Mouse (Mus musculus) olfactory bulb, adult 2 months (tissue): ENCODE data around the gene 9930022D16Rik.

Source experiments
- CTCF ChIP-seq: fragments of 200-500 bp; IDR thresholded peaks from 2 replicates; pipeline ENCODE4 v1.5.1; 2012; ENCODE audit warnings: low read depth, mild to moderate bottlenecking, low read length, moderate library complexity; ENCODE audit not compliant: insufficient read depth
- POLR2A ChIP-seq: fragments of 200-500 bp; IDR thresholded peaks from 2 replicates; pipeline ENCODE4 v1.6.1; 2012; ENCODE audit warnings: mild to moderate bottlenecking, low read depth, low read length, moderate library complexity; ENCODE audit not compliant: insufficient read depth

DNA sequence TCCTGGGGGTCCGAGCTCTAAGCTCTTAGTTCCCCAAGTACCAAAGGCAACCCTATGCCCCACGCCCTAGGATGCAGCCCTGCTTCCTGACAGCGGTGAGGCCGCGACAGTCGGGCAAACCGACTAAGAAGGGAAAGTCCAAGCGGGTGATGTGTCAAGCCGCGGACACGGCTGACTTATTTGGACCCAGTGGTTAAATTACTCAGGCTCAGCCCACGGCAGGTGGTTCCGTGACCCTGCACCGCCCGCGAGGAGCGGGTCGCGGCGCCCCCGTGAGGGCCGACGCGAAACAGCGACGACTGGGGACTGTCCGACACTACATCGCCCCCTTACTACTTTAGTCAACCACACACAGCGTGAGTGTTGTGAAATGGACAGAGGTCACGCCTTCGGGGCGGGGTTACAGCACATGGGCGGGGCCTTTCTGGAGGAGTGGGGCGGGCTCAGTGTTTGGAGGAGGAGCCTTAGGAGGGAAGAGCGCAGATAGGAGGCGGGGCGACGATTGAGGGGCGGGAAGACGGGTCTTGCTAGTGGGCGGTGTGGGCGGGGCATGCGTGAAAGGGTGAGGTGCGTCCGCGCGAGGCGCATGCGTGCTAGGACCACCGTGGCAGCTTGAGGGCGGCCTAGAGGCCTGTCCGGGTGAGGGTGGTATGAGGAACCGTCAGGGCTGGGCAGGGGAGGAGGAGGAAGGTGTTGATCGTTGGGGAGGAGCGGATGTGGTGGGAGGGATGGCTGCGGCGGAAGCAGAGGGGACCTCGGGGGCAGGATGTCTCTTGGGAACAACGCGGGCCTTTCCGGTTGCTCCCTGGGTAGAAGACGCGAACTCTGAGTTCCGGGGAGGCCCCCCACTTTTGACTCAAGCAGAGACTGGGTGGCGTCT, 11.9 kb downstream of the 9930022D16Rik start, which contains the start of gene Amz2:
- peak; percentile 71 for TF ChIP-seq CTCF
- peak; percentile 66 for TF ChIP-seq POLR2A
